Mouse (Mus musculus) heart, embryonic 10.5 days (tissue): ENCODE measurements around the gene Slc17a5. TPM values are rescaled to one million over a fixed set of nuclear protein-coding genes. Genes with fewer than 3 reads are reported as not detected.
"Not testable (repeated sequence)": the region's sequence is repeated elsewhere in the genome, so short reads cannot be mapped to it uniquely, and the experiment has no call there.

Experiments
- DNase-seq: peaks from one replicate; pipeline ENCODE4 v3.0.0-alpha.2; 2017; ENCODE audit warnings: low spot score
- H3K27ac ChIP-seq: fragments of 300-500 bp; sonication (generic); 2 replicates; pipeline ENCODE4 v1.5.1; 2016; ENCODE audit warnings: mild to moderate bottlenecking
- H3K27me3 ChIP-seq: fragments of 300-500 bp; sonication (generic); 2 replicates; pipeline ENCODE4 v1.6.1; 2016; ENCODE audit warnings: mild to moderate bottlenecking; ENCODE audit not compliant: poor library complexity, insufficient read depth, severe bottlenecking
- H3K36me3 ChIP-seq: fragments of 300-500 bp; sonication (generic); 2 replicates; pipeline ENCODE4 v1.6.1; 2016; ENCODE audit warnings: mild to moderate bottlenecking, moderate library complexity
- H3K4me1 ChIP-seq: fragments of 300-500 bp; sonication (generic); 2 replicates; pipeline ENCODE4 v1.6.1; 2016; ENCODE audit warnings: mild to moderate bottlenecking
- H3K4me3 ChIP-seq: fragments of 300-500 bp; sonication (generic); 2 replicates; pipeline ENCODE4 v1.5.1; 2016; ENCODE audit warnings: mild to moderate bottlenecking, moderate library complexity
- H3K9me3 ChIP-seq: fragments of 300-500 bp; sonication (generic); 2 replicates; pipeline ENCODE4 v1.6.1; 2016; ENCODE audit warnings: mild to moderate bottlenecking, moderate library complexity
- WGBS: fragments of 180-500 bp; shearing (Covaris S2); methylation state at CpG from one replicate; pipeline ENCODE4 v1.1.7; 2016; 5-methylcytosine and 5-hydroxymethylcytosine counted together
- polyA plus RNA-seq: library from polyadenylated mRNA; unstranded; fragments of >200 nt; fragmentation: Nextera tagmentation; extraction: Ambion mirVana; gene quantifications from 2 replicates; pipeline ENCODE4 v1.2.1, GENCODE M21; 2016

Gene Slc17a5
- polyA plus RNA-seq, 1 experiment from 2014 or later = 7.0 TPM

DNA sequence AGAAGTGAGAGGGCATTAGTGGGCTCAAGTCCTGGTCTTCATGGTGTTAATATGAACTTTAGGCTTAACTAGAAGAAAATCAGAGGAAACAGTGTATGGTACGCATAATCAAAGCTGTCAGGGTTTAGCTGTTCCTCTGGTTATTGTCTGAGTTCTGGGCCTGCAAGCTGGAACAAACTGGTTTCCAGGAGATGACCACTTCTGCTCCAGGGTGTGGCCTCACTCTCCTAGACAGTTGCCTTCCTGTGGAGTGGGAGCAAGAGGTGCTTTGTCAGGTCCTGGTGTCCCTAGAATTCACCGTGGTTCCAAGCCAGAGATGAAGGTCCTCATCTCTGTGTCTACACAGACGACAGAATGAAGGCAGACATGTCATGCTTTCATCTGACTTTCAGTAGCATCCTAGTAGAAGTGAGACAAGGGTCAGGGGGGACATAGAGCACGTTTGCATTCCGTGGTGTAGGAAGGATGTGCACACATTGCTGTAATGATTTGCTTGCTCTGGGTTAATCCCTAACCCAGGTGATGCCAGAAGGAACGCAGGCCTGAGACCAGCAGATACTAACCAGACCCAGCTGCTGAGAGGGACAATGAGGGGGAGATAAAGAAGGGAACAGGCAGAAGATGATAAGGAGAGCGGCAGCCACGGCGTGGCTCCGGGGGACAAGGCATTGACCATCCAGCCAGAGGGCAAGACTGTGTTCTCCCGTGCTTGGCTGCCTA lies 81.7 kb downstream of the Slc17a5 start:
- Histone ChIP-seq H3K9me3 (no peaks in the 10 kb centered on the region), H3K4me1 (peaks cover 43% of the 10 kb centered on the region), H3K27me3 (no peaks in the 10 kb centered on the region), H3K4me3 (peak overlapping the region; percentile 10), H3K27ac (peak overlapping the region; percentile 83), H3K36me3 (no peaks in the 10 kb centered on the region)
- peak; percentile 95 for DNase-seq
- 12% methylated on average over 11 of the region's 11 CpGs for WGBS

DNA sequence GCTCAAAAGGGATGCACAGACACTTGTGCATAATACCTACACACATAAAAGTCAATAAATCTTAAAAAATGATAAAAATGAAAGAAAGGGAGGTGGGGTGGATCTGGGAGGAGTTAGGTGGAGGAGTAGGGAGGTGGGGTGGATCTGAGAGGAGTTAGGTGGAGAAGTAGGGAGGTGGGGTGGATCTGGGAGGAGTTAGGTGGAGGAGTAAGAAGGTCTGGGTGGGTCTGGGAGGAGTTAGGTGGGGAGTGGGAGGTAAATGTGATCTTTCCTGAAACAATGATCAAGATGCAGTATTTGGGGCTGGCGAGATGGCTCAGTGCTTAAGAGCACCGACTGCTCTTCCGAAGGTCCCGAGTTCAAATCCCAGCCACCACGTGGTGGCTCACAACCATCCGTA lies 82.6 kb downstream of the Slc17a5 start:
- H3K9me3 ChIP-seq = no peaks in the 10 kb centered on the region
- WGBS = 81% methylated on average over 6 of the region's 6 CpGs
- no peak for DNase-seq
- peaks cover 50% of the 10 kb centered on the region for H3K4me1 ChIP-seq
- H3K4me3 ChIP-seq = no peak overlapping the region
- H3K27me3 ChIP-seq = no peaks in the 10 kb centered on the region
- H3K27ac ChIP-seq = peak overlapping the region; percentile 32; the same call in 1 of the 2 replicates
- no peaks in the 10 kb centered on the region for H3K36me3 ChIP-seq

DNA sequence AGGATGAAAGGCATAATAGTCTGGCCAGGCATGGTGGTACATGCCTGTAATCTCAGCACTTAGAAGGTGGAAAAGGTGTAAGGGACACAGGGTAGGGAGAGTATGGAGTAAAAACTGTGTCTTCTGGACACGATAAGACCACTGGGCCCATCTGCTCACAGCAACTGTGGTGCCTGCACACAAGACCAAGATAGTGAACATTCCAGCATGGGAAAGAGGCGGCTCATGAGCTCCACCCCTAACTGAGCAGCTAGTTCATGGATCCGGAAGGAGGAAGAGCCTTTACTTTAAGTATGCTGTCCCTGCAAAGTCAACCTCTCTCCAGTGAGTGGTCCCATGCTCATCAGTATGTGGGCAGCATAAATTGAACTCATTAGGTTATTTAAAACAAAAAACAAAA lies 83.2 kb downstream of the Slc17a5 start:
- Histone ChIP-seq H3K9me3 (no peaks in the 10 kb centered on the region), H3K4me3 (no peak overlapping the region), H3K27ac (peak overlapping the region; percentile 56), H3K36me3 (no peaks in the 10 kb centered on the region), H3K27me3 (no peaks in the 10 kb centered on the region), H3K4me1 (peaks cover 51% of the 10 kb centered on the region)
- DNase-seq = no peak
- 30% methylated on average over 3 of the region's 3 CpGs for WGBS

DNA sequence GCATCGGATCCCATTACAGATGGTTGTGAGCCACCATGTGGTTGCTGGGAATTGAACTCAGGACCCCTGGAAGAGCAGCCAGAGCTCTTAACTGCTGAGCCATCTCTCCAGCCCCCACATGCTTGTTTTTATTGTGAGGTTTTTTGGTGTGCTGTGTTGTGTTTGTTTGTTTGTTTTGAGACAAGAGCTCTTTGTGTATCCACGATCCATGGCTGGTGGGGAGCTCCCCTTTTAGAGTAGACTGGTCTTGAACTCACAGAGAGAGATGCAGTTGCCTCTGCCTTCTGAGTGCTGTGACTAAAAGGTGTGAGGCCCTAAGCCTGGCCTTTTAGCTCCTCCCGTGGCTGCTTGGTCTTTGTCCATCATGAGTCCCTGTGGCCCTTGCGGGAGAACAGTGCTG lies 83.7 kb downstream of the Slc17a5 start:
- Histone ChIP-seq H3K27ac (peak overlapping the region; percentile 56), H3K36me3 (no peaks in the 10 kb centered on the region), H3K4me3 (no peak overlapping the region), H3K27me3 (no peaks in the 10 kb centered on the region), H3K9me3 (no peaks in the 10 kb centered on the region), H3K4me1 (peaks cover 51% of the 10 kb centered on the region)
- WGBS = 67% methylated on average over 4 of the region's 4 CpGs
- DNase-seq = no peak

DNA sequence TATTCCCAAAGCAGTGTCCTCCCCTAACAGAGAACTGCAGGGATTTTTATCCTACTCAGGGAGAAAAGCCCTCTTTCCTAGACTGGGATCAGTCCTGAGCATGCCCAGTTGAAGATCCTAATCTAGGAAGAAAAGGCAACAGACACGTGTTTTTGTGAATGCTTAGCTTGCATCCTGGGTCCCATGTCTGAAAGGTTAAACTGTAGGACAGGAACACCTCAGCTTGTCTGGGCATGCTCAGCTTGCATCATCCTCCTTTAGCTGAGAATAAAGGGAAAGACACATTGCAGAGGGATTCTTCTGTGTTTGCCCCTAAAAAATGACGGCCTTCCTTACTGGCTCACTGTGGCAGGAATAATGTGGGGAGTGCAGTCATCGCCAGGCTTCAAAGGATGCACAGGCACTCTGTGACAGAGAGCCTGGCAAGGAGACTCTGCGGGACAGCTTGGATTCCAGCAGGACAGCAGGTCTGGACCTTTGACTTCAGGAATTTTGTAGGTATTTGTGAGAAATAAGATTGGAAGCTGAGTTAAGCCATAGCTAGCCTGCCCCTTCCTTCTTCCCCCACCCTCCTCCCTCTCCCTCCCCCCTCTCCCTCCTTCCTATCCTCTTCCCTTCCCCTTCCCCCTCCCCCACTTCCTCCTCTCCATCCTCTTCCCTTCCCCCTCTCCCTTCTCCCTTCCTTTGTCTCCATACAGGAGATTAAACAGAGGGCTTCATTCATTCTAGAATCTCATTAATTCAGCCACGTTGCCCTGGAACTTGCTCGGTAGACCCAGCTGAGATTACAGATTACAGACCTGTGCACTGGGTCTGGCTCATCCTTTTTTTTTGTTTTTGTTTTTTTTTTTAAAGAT lies 84.4 kb downstream of the Slc17a5 start:
- no peaks in the 10 kb centered on the region for H3K9me3 ChIP-seq
- no peak overlapping the region for H3K4me3 ChIP-seq
- 13% methylated on average over 6 of the region's 6 CpGs for WGBS
- H3K36me3 ChIP-seq = no peaks in the 10 kb centered on the region
- peak overlapping the region; percentile 72 for H3K27ac ChIP-seq
- no peaks in the 10 kb centered on the region for H3K27me3 ChIP-seq
- no peak for DNase-seq
- H3K4me1 ChIP-seq = peaks cover 51% of the 10 kb centered on the region

DNA sequence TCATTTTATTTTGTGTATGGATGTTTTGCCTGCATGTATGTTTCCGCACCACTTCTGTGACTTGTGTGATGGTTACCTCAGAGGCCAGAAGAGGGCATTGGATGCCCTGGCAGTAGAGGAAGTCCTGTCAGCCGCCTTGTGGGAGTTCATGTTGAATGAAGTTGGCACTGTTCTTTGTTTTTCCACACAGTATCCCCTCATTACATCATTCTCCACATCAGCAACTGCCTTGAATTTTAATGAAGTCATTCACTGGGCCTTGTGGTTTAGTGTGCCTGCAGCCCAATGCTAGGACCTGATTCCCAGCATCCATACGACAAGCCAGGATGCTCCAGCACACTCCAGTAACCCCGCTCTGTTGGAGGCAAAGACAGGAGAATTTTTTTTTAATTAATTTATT lies 86.6 kb downstream of the Slc17a5 start:
- no peak for DNase-seq
- 89% methylated on average over 4 of the region's 4 CpGs for WGBS

DNA sequence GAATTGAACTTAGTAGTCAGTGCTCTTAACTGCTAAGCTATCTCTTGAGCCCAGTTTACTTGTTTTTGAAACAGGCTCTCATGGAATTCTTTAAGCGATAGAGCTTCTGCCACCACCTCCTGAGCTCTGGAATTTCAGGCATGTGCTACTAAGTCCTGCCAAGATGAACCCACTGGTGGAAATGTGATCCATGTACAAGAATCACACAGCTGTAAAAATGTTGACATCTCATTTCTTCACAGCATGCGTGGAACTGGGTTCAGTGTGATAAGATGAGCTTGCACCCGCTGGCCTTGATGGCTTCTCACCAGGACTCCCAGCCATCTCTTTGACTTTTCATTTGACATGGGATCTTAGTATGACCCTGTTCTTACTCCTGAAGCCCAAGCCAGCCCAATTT lies 87.5 kb downstream of the Slc17a5 start:
- no peaks in the 10 kb centered on the region for H3K9me3 ChIP-seq
- no peak for DNase-seq
- WGBS = 18% methylated on average over 3 of the region's 3 CpGs
- H3K4me1 ChIP-seq = peaks cover 39% of the 10 kb centered on the region
- H3K27me3 ChIP-seq = no peaks in the 10 kb centered on the region
- peak overlapping the region; percentile 52; the same call in 1 of the 2 replicates for H3K27ac ChIP-seq
- no peaks in the 10 kb centered on the region for H3K36me3 ChIP-seq
- H3K4me3 ChIP-seq = no peak overlapping the region

More for the DNA sequence above, 86.6 kb downstream of the Slc17a5 start:
- H3K9me3 ChIP-seq = no peaks in the 10 kb centered on the region
- H3K4me3 ChIP-seq = no peak overlapping the region
- H3K36me3 ChIP-seq = no peaks in the 10 kb centered on the region
- peaks cover 46% of the 10 kb centered on the region for H3K4me1 ChIP-seq
- no peaks in the 10 kb centered on the region for H3K27me3 ChIP-seq
- no peak overlapping the region for H3K27ac ChIP-seq

DNA sequence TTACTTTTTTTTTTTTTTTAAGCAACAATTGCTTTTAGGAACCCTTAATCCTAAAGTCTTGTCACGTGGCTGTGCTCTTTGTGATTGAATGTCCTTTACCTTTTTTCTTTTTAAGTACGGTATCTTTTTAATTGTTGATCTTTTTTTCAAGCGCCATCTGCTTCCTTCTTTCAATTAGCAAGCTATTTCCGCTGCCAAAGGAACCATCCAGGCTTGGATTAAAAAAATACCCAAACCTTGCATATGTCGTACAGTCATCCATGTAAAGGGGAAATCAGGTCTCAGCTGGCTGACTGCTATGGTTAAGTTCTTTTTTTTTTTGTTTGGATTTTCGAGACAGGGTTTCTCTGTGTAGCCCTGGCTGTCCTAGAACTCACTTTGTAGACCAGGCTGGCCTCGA lies 94.7 kb downstream of the Slc17a5 start:
- H3K9me3 ChIP-seq = no peaks in the 10 kb centered on the region
- H3K4me3 ChIP-seq = no peak overlapping the region
- no peak for DNase-seq
- WGBS = 87% methylated on average over 7 of the region's 7 CpGs
- peaks cover 10% of the 10 kb centered on the region for H3K4me1 ChIP-seq
- H3K36me3 ChIP-seq = no peaks in the 10 kb centered on the region
- no peaks in the 10 kb centered on the region for H3K27me3 ChIP-seq
- no peak overlapping the region for H3K27ac ChIP-seq

DNA sequence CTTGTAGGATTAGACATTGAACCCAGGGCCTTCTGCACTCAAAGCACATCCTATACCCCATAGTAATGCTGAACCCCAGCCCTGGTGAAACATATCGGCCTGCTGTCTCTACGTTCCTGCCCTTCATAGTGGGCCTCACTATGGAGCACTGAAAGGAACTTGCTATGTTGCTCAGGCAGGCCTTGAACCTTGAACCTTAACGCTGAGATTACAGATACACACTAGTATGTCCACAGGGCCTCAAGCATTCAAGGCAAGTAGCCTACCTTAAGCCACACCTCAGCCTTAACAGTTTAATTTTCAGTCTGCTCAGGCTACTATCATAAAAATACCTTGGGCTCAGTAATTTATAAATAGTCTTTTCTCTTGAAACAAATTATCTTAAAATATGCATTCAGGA lies 95.6 kb downstream of the Slc17a5 start:
- Histone ChIP-seq H3K27ac (no peak overlapping the region), H3K4me3 (no peak overlapping the region), H3K27me3 (no peaks in the 10 kb centered on the region), H3K4me1 (peaks cover 10% of the 10 kb centered on the region), H3K9me3 (no peaks in the 10 kb centered on the region), H3K36me3 (no peaks in the 10 kb centered on the region)
- 87% methylated on average over 3 of the region's 3 CpGs for WGBS
- DNase-seq = no peak

DNA sequence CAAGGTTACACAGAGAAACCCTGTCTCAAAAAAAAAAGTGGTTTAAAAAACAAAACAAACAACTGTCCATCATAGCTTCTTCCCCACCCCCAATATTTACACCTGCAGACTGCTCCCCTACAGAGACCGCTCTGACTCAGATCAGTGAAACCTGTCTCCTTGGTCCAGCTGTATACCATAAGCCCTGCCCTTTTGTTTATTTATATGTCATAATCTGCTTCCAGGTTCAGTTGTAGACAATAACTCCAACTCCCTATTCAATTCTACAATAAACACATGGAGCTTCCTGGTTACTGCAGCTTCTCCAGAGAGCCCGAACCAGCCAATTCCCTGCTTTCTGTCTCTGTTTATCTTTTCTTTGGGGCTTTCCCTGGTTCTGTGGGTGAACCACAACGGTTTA lies 96.7 kb downstream of the Slc17a5 start:
- H3K4me1 ChIP-seq = peaks cover 10% of the 10 kb centered on the region
- DNase-seq = no peak
- 71% methylated on average over 3 of the region's 3 CpGs for WGBS
- no peaks in the 10 kb centered on the region for H3K36me3 ChIP-seq
- H3K27me3 ChIP-seq = no peaks in the 10 kb centered on the region
- H3K4me3 ChIP-seq = no peak overlapping the region
- H3K27ac ChIP-seq = no peak overlapping the region
- no peaks in the 10 kb centered on the region for H3K9me3 ChIP-seq

DNA sequence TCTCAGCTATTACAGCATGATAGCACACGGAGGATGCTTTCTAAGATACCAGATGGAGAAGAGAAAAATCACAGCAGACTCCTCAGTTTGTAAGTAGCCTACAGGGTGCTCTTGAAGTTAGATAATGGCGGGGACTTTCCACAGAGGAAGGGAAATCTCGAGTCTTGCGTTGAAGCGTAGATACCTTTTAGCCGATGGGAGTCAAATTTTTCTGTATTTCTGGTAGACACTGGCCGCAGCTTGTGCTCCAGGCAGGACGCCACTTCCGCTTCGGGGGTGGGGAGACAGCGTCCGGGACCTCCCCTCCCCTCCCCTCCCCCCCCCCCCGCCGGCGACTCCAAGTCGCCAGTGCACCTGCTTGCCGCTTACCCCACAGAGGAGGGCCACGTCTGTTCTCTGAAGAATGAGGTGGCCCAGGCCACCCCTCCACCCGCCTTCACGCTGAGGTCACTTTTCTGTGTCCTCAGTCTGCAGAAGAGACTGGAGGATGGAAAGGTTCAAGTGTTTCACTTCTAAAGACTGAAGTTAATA lies 98.9 kb downstream of the Slc17a5 start, which contains the start of gene Eef1a1:
TSS of gene Eef1a1 (minus strand) at position 262 of the 531 bp plus-strand sequence.
- Histone ChIP-seq H3K27me3 (no peaks in the 10 kb centered on the region), H3K4me1 (peaks cover 10% of the 10 kb centered on the region), H3K9me3 (no peaks in the 10 kb centered on the region), H3K4me3 (peak within 1 kb of the TSS; percentile 59), H3K27ac (peak within 1 kb of the TSS; percentile 89), H3K36me3 (no peaks in the 10 kb centered on the region)
- no peak for DNase-seq
- 2% methylated on average over 20 of the region's 20 CpGs for WGBS

DNA sequence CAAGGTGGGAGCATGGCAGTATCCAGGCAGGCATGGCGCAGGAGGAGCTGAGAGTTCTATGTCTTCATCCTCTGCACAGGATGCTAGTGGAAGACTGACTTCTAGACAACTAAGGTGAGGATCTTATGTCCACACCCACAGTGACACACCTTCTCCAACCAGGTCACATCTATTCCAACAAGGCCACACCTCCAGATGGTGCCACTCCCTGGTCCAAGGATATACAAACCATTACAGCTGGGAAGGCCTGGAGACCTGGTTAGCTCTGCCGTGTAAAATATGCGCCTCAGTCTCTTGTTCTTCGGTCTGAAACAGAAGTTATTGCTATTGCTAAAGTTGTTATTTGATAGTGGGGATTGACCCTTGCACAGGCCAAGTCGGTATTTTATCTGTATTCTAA lies 99.8 kb downstream of the Slc17a5 start:
- not testable (repeated sequence) for H3K27ac ChIP-seq, H3K9me3 ChIP-seq, H3K4me3 ChIP-seq, H3K27me3 ChIP-seq, H3K36me3 ChIP-seq, DNase-seq
- H3K4me1 ChIP-seq = peaks cover 10% of the 10 kb centered on the region
- 92% methylated on average over 5 of the region's 5 CpGs for WGBS
